In genomic region chr5:66712801-66713200, GRCm38 (mm10) we compare ENCODE assay signal across 12 mouse cellular contexts. TPM values are rescaled to one million over a fixed set of nuclear protein-coding genes. Genes with fewer than 3 reads are reported as not detected.
DNase-seq lines count a peak whose midpoint lies in the region.
"Had no signal": no experiment of that assay in that cellular context is flagged by ENCODE, and none has a peak within 500 bp of the region (broad histone marks: within the 10 kb centered on the region; RNA-seq: fewer than 3 reads in every experiment).

No protein-coding gene starts in this region.

- peak; percentile 37 to 38 for DNase-seq in heart, postnatal 10 days
- DNase-seq in heart, postnatal 4 days, result no peak
- peak; percentile 40 for DNase-seq in gastrocnemius, postnatal 25 days
- peak; percentile 67 to 78 for DNase-seq in lung, adult 18-20 months
- DNase-seq in lung, postnatal 25 days (ENCODE audit: low spot score), result peak; percentile 67
- DNase-seq in left cerebral cortex, adult 11 months (ENCODE audit: low spot score), result no peak
- DNase-seq in layer of hippocampus, adult 8-10 months (ENCODE audit: low spot score in 2 of 2), result no peak
- DNase-seq: cerebellum, adult 9-10 months; layer of hippocampus, adult 9-11 months; right cerebral cortex, postnatal 14 days; thymus, postnatal 25 days had no signal

- intact Hi-C loops in heart, postnatal 10 days (cut with DNase I), result no loop called here

RNA-seq across cellular contexts. Expression of gene Limch1, which starts 32.8 kb away (rescaled TPM):
- 100 to 1,000 TPM; 149 to 150 TPM for total RNA-seq in heart, postnatal 10 days (2021)
- total RNA-seq in heart, postnatal 4 days (2021), result 100 to 1,000 TPM; 102 TPM
- total RNA-seq in gastrocnemius, postnatal 25 days (2021), result 100 to 1,000 TPM in 1 of 2 experiments, 10 to 100 TPM in 1; 94.9 to 110 TPM
- total RNA-seq in layer of hippocampus, adult 8-10 months (2022), result 100 to 1,000 TPM; 112 to 133 (median 124) TPM
- total RNA-seq: monocyte, adult 5-6 weeks had no signal

RNA-seq across cellular contexts. Expression of gene Uchl1, which starts 36.9 kb away (rescaled TPM):
- 10 to 100 TPM; 19.6 to 21.5 TPM for total RNA-seq in heart, postnatal 10 days (2021)
- total RNA-seq in heart, postnatal 4 days (2021), result 10 to 100 TPM; 28.4 to 32.1 TPM
- total RNA-seq in gastrocnemius, postnatal 25 days (2021), result 1 to 10 TPM; 4.2 to 6.2 TPM
- total RNA-seq in layer of hippocampus, adult 8-10 months (2022), result 100 to 1,000 TPM; 830 to 915 (median 871) TPM
- total RNA-seq: monocyte, adult 5-6 weeks had no signal

Comparison
In these comparisons a context has a peak if more than half of its experiments do, and no peak if none do; other contexts are left out.
1. DNase-seq: peak in heart, postnatal 10 days (2 of 2), gastrocnemius, postnatal 25 days (single experiment), lung, adult 18-20 months (2 of 2) and lung, postnatal 25 days (single experiment); none in heart, postnatal 4 days (single experiment), left cerebral cortex, adult 11 months (single experiment) and layer of hippocampus, adult 8-10 months (0 of 2).
2. RNA of gene Uchl1, which starts 36.9 kb away (total RNA-seq): 830 to 915 TPM in layer of hippocampus, adult 8-10 months; 28.4 to 32.1 TPM in heart, postnatal 4 days, 19.6 to 21.5 TPM in heart, postnatal 10 days and 4.2 to 6.2 TPM in gastrocnemius, postnatal 25 days; every median in the first group is over 10 times any median in the second.